Mouse (Mus musculus) embryonic facial prominence, embryonic 13.5 days (tissue): ENCODE measurements around the gene Arhgef3. TPM values are rescaled to one million over a fixed set of nuclear protein-coding genes. Genes with fewer than 3 reads are reported as not detected.

Experiments used
- ATAC-seq: fragments of 200-750 bp; cut with Nextera tagmentation; 2 replicates; pipeline ENCODE4 v1.8.0; 2017; ENCODE audit warnings: low read depth; ENCODE audit not compliant: insufficient number of reproducible peaks, insufficient read depth, low FRiP score, low TSS enrichment
- H3K27ac ChIP-seq: fragments of 300-500 bp; sonication (generic); 2 replicates; pipeline ENCODE4 v1.5.1; 2015; ENCODE audit warnings: moderate library complexity, mild to moderate bottlenecking, inconsistent platforms
- H3K27me3 ChIP-seq: fragments of 300-500 bp; sonication (generic); 2 replicates; pipeline ENCODE4 v1.6.1; 2015; ENCODE audit warnings: mild to moderate bottlenecking, inconsistent platforms
- H3K36me3 ChIP-seq: fragments of 300-500 bp; sonication (generic); 2 replicates; pipeline ENCODE4 v1.6.1; 2015; ENCODE audit warnings: mild to moderate bottlenecking, inconsistent platforms
- H3K4me1 ChIP-seq: fragments of 300-500 bp; sonication (generic); 2 replicates; pipeline ENCODE4 v1.6.1; 2015; ENCODE audit warnings: inconsistent platforms
- H3K4me2 ChIP-seq: fragments of 300-500 bp; sonication (generic); 2 replicates; pipeline ENCODE4 v1.6.1; 2015; ENCODE audit warnings: moderate library complexity, mild to moderate bottlenecking, inconsistent platforms
- H3K4me3 ChIP-seq: fragments of 300-500 bp; sonication (generic); 2 replicates; pipeline ENCODE4 v1.5.1; 2015; ENCODE audit warnings: mild to moderate bottlenecking, inconsistent platforms
- H3K9ac ChIP-seq: fragments of 300-500 bp; sonication (generic); 2 replicates; pipeline ENCODE4 v1.6.1; 2015; ENCODE audit warnings: mild to moderate bottlenecking, inconsistent platforms
- H3K9me3 ChIP-seq: fragments of 300-500 bp; sonication (generic); 2 replicates; pipeline ENCODE4 v1.6.1; 2016; ENCODE audit warnings: inconsistent platforms
- WGBS: fragments of 180-500 bp; shearing (Covaris S2); methylation state at CpG from one replicate; pipeline ENCODE4 v1.1.7; 2015; ENCODE audit warnings: mixed read lengths; 5-methylcytosine and 5-hydroxymethylcytosine counted together
- polyA plus RNA-seq: library from polyadenylated mRNA; unstranded; fragments of >200 nt; fragmentation: Nextera tagmentation; extraction: Ambion mirVana; gene quantifications from 2 replicates; pipeline ENCODE4 v1.2.1, GENCODE M21; 2015

Arhgef3 gene
- polyA plus RNA-seq, 1 experiment from 2014 or later = 12.8 TPM

GRCm38 (mm10) chr14:27224636-27225035, 109.9 kb downstream of the Arhgef3 start:
- Histone ChIP-seq H3K27ac (no peak overlapping the region), H3K9ac (no peak overlapping the region), H3K9me3 (no peaks in the 10 kb centered on the region), H3K4me3 (no peak overlapping the region), H3K27me3 (no peaks in the 10 kb centered on the region), H3K36me3 (no peaks in the 10 kb centered on the region), H3K4me1 (peaks cover 6% of the 10 kb centered on the region; the same call in 1 of the 2 replicates), H3K4me2 (no peak overlapping the region)
- no peak for ATAC-seq
- 91% methylated on average over 7 of the region's 7 CpGs for WGBS

GRCm38 (mm10) chr14:27226288-27226687, 111.6 kb downstream of the Arhgef3 start:
- H3K36me3 ChIP-seq = no peaks in the 10 kb centered on the region
- no peak overlapping the region for H3K9ac ChIP-seq
- H3K27me3 ChIP-seq = no peaks in the 10 kb centered on the region
- 84% methylated on average over 3 of the region's 3 CpGs for WGBS
- H3K4me3 ChIP-seq = no peak overlapping the region
- no peak overlapping the region for H3K27ac ChIP-seq
- peaks cover 19% of the 10 kb centered on the region for H3K4me1 ChIP-seq
- no peak overlapping the region for H3K4me2 ChIP-seq
- no peaks in the 10 kb centered on the region for H3K9me3 ChIP-seq
- no peak for ATAC-seq

- Histone ChIP-seq H3K4me2 (no peak overlapping the region), H3K9ac (no peak overlapping the region), H3K27ac (no peak overlapping the region), H3K4me1 (peaks cover 22% of the 10 kb centered on the region), H3K27me3 (no peaks in the 10 kb centered on the region), H3K36me3 (no peaks in the 10 kb centered on the region), H3K9me3 (no peaks in the 10 kb centered on the region), H3K4me3 (no peak overlapping the region)
- WGBS = 69% methylated on average over 2 of the region's 2 CpGs
- ATAC-seq = no peak
These were observed 113.6 kb downstream of the Arhgef3 start for GRCm38 (mm10) chr14:27228288-27228687.

GRCm38 (mm10) chr14:27228941-27229371, 114.3 kb downstream of the Arhgef3 start:
- H3K4me1 ChIP-seq = peaks cover 22% of the 10 kb centered on the region
- whole genome bisulfite sequencing = 72% methylated on average over 5 of the region's 5 CpGs
- H3K4me2 ChIP-seq = no peak overlapping the region
- no peak for ATAC-seq
- H3K9me3 ChIP-seq = no peaks in the 10 kb centered on the region
- no peaks in the 10 kb centered on the region for H3K27me3 ChIP-seq
- H3K36me3 ChIP-seq = no peaks in the 10 kb centered on the region
- no peak overlapping the region for H3K9ac ChIP-seq
- no peak overlapping the region for H3K27ac ChIP-seq
- no peak overlapping the region for H3K4me3 ChIP-seq

- Histone ChIP-seq H3K4me3 (no peak overlapping the region), H3K27me3 (no peaks in the 10 kb centered on the region), H3K4me2 (no peak overlapping the region), H3K9ac (0 out of 2 replicates have a peak overlapping the region, but pooled peaks have one; percentile 11), H3K4me1 (peaks cover 22% of the 10 kb centered on the region), H3K27ac (peak overlapping the region; percentile 66; the same call in 1 of the 2 replicates), H3K36me3 (no peaks in the 10 kb centered on the region), H3K9me3 (no peaks in the 10 kb centered on the region)
- WGBS = 28% methylated on average over 16 of the region's 16 CpGs
- ATAC-seq = no peak
These were observed 114.9 kb downstream of the Arhgef3 start for GRCm38 (mm10) chr14:27229441-27230147.

GRCm38 (mm10) chr14:27230262-27231022, 115.7 kb downstream of the Arhgef3 start:
- WGBS = 27% methylated on average over 18 of the region's 18 CpGs
- Histone ChIP-seq H3K4me2 (no peak overlapping the region), H3K36me3 (no peaks in the 10 kb centered on the region), H3K9me3 (no peaks in the 10 kb centered on the region), H3K4me3 (no peak overlapping the region), H3K4me1 (peaks cover 22% of the 10 kb centered on the region), H3K9ac (no peak overlapping the region), H3K27me3 (no peaks in the 10 kb centered on the region), H3K27ac (peak overlapping the region; percentile 66; the same call in 1 of the 2 replicates)
- no peak for ATAC-seq

- no peak for ATAC-seq
- Histone ChIP-seq H3K4me2 (no peak overlapping the region), H3K36me3 (no peaks in the 10 kb centered on the region), H3K9ac (no peak overlapping the region), H3K9me3 (no peaks in the 10 kb centered on the region), H3K4me1 (peaks cover 22% of the 10 kb centered on the region), H3K27ac (no peak overlapping the region), H3K4me3 (no peak overlapping the region), H3K27me3 (no peaks in the 10 kb centered on the region)
- WGBS = 80% methylated on average over 8 of the region's 8 CpGs
These were observed 116.8 kb downstream of the Arhgef3 start for GRCm38 (mm10) chr14:27231506-27231905.

GRCm38 (mm10) chr14:27231974-27232780, 117.5 kb downstream of the Arhgef3 start:
- Histone ChIP-seq H3K4me1 (peaks cover 22% of the 10 kb centered on the region), H3K36me3 (no peaks in the 10 kb centered on the region), H3K9ac (no peak overlapping the region), H3K27ac (no peak overlapping the region), H3K9me3 (no peaks in the 10 kb centered on the region), H3K27me3 (no peaks in the 10 kb centered on the region), H3K4me3 (no peak overlapping the region), H3K4me2 (no peak overlapping the region)
- 79% methylated on average over 25 of the region's 25 CpGs for WGBS
- no peak for ATAC-seq

GRCm38 (mm10) chr14:27233056-27233455, 118.4 kb downstream of the Arhgef3 start:
- 90% methylated on average over 7 of the region's 7 CpGs for WGBS
- Histone ChIP-seq H3K4me3 (no peak overlapping the region), H3K36me3 (no peaks in the 10 kb centered on the region), H3K27me3 (no peaks in the 10 kb centered on the region), H3K27ac (no peak overlapping the region), H3K4me2 (no peak overlapping the region), H3K9ac (no peak overlapping the region), H3K4me1 (peaks cover 28% of the 10 kb centered on the region), H3K9me3 (no peaks in the 10 kb centered on the region)
- ATAC-seq = no peak

GRCm38 (mm10) chr14:27233656-27234055, 119.0 kb downstream of the Arhgef3 start:
- Histone ChIP-seq H3K27me3 (no peaks in the 10 kb centered on the region), H3K4me2 (no peak overlapping the region), H3K27ac (no peak overlapping the region), H3K4me1 (peaks cover 28% of the 10 kb centered on the region), H3K4me3 (no peak overlapping the region), H3K9me3 (no peaks in the 10 kb centered on the region), H3K36me3 (no peaks in the 10 kb centered on the region), H3K9ac (no peak overlapping the region)
- 77% methylated on average over 2 of the region's 2 CpGs for WGBS
- no peak for ATAC-seq

- Histone ChIP-seq H3K4me1 (peaks cover 25% of the 10 kb centered on the region), H3K27ac (no peak overlapping the region), H3K27me3 (no peaks in the 10 kb centered on the region), H3K4me2 (no peak overlapping the region), H3K9me3 (no peaks in the 10 kb centered on the region), H3K9ac (no peak overlapping the region), H3K36me3 (no peaks in the 10 kb centered on the region), H3K4me3 (no peak overlapping the region)
- no peak for ATAC-seq
- WGBS = 67% methylated on average over 4 of the region's 4 CpGs
These were observed 119.7 kb downstream of the Arhgef3 start for GRCm38 (mm10) chr14:27234270-27234840.
